Comparison of ENCODE assay signal across 8 mouse cellular contexts in the genomic region with DNA sequence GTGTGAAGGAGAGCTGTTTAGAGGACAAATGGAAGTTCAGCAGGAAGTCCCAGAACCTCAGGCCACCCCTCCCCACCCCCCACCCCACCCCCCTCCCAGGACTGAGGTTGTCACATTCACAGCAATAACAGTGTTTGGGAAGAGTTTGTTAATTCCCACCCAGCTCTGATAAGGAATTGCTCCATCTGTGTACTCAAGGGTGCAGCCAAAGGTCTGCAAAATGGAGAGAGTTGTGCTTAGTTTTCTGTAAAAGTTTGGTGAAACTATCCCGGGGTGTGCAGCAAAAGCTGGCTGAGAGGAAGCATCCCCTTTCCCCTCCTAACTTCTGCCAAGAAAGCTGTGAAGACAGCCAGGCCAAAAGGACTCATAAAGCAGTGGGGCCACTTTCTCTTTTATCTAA. TPM values are rescaled to one million over a fixed set of nuclear protein-coding genes. Genes with fewer than 3 reads are reported as not detected.
DNase-seq lines count a peak whose midpoint lies in the region; ATAC-seq lines count a peak whose summit lies in the region.

No protein-coding gene starts in this region.

- peak overlapping the region; percentile 79 for H3K4me2 ChIP-seq in forebrain, embryonic 15.5 days (replicated peaks)
- H3K4me2 ChIP-seq in intestine, embryonic 14.5 days (ENCODE audit: low read length): peak overlapping the region; percentile 74

- peak; percentile 39 for DNase-seq in adrenal gland, postnatal 10 days
- no peak for DNase-seq in adrenal gland, postnatal 25 days
- DNase-seq in intestine, embryonic 14.5 days (ENCODE audit: low spot score): no peak
- DNase-seq in lung, postnatal 25 days (ENCODE audit: low spot score): peak; percentile 30
- no peak for DNase-seq in spleen, postnatal 4 days (ENCODE audit: low spot score in 2 of 2)
- DNase-seq in left cerebral cortex, adult 9 months (ENCODE audit: low spot score in 2 of 2): no peak
- DNase-seq in gastrocnemius, postnatal 4 days (ENCODE audit: low spot score in 2 of 2): no peak

- H3K27ac ChIP-seq in forebrain, embryonic 15.5 days (replicated peaks): no peak overlapping the region
- H3K27ac ChIP-seq in intestine, embryonic 14.5 days (ENCODE audit: low read depth): peak overlapping the region; percentile 79; the same call in 1 of the 2 replicates

- H3K27me3 ChIP-seq in forebrain, embryonic 15.5 days: no peaks in the 10 kb centered on the region
- H3K27me3 ChIP-seq in intestine, embryonic 14.5 days (replicated peaks; ENCODE audit: control insufficient read depth, insufficient read depth, low read length): no peaks in the 10 kb centered on the region

- peaks cover 20% of the 10 kb centered on the region for H3K4me1 ChIP-seq in forebrain, embryonic 15.5 days
- H3K4me1 ChIP-seq in intestine, embryonic 14.5 days (replicated peaks; ENCODE audit: control insufficient read depth, insufficient read depth, low read length): peaks cover 7% of the 10 kb centered on the region; the same call in 1 of the 2 replicates

- ATAC-seq in forebrain, embryonic 15.5 days (replicated peaks): no peak
- ATAC-seq in intestine, embryonic 14.5 days (replicated peaks; ENCODE audit: low FRiP score, low TSS enrichment, low read depth): no peak

- H3K9me3 ChIP-seq in forebrain, embryonic 15.5 days: no peaks in the 10 kb centered on the region
- H3K9me3 ChIP-seq in intestine, embryonic 14.5 days (ENCODE audit: control insufficient read depth, low read length): no peaks in the 10 kb centered on the region

- H3K4me3 ChIP-seq in forebrain, embryonic 15.5 days: peak overlapping the region; percentile 90; the same call in 1 of the 2 replicates
- peak overlapping the region; percentile 75; the same call in 1 of the 2 replicates for H3K4me3 ChIP-seq in intestine, embryonic 14.5 days (ENCODE audit: low read depth, low read length)

- no peaks in the 10 kb centered on the region for H3K36me3 ChIP-seq in forebrain, embryonic 15.5 days
- no peaks in the 10 kb centered on the region; the same call in 1 of the 2 replicates for H3K36me3 ChIP-seq in intestine, embryonic 14.5 days (ENCODE audit: control insufficient read depth, insufficient read depth, low read length)

- H3K9ac ChIP-seq in forebrain, embryonic 15.5 days (replicated peaks): no peak overlapping the region
- no peak overlapping the region for H3K9ac ChIP-seq in intestine, embryonic 14.5 days (ENCODE audit: low read length)

- 19% methylated on average over 1 of the region's 1 CpGs for WGBS in forebrain, embryonic 15.5 days
- WGBS in intestine, embryonic 14.5 days: 22% methylated on average over 1 of the region's 1 CpGs

RNA-seq across cellular contexts. Expression of gene Sfxn1, which starts 1.4 kb away (rescaled TPM):
- total RNA-seq in adrenal gland, postnatal 10 days (2021): 10 to 100 TPM; 59.7 to 67.2 TPM
- total RNA-seq in adrenal gland, postnatal 25 days (2021): 58.9 and 62.7 TPM in 2 replicates
- 80.1 and 81.9 TPM in 2 replicates for polyA plus RNA-seq in forebrain, embryonic 15.5 days (2015; fragmentation: Nextera tagmentation; extraction: Ambion mirVana)
- 85.2 and 87.8 TPM in 2 replicates for polyA plus RNA-seq in intestine, embryonic 14.5 days (2014; fragmentation: Nextera tagmentation; extraction: Ambion mirVana)
- total RNA-seq in gastrocnemius, postnatal 4 days (2021): 10 to 100 TPM; 13.5 to 14.8 TPM

RNA-seq across cellular contexts. Expression of gene Drd1, which starts 17.6 kb away (rescaled TPM):
- total RNA-seq in adrenal gland, postnatal 10 days (2021): under 1 TPM; 0.27 to 0.66 TPM
- total RNA-seq in adrenal gland, postnatal 25 days (2021): not detected in 2 replicates
- polyA plus RNA-seq in forebrain, embryonic 15.5 days (2015; fragmentation: Nextera tagmentation; extraction: Ambion mirVana): 10.1 and 12.3 TPM in 2 replicates
- 0.05 and 0.55 TPM in 2 replicates for polyA plus RNA-seq in intestine, embryonic 14.5 days (2014; fragmentation: Nextera tagmentation; extraction: Ambion mirVana)
- under 1 TPM; 0.57 to 0.66 TPM for total RNA-seq in gastrocnemius, postnatal 4 days (2021)

Comparison
In these comparisons a context has a peak if more than half of its experiments do, and no peak if none do; other contexts are left out.
1. DNase-seq: peak in adrenal gland, postnatal 10 days (single experiment) and lung, postnatal 25 days (single experiment); none in adrenal gland, postnatal 25 days (single experiment), intestine, embryonic 14.5 days (single experiment), spleen, postnatal 4 days (0 of 2), left cerebral cortex, adult 9 months (0 of 2) and gastrocnemius, postnatal 4 days (0 of 2).